8 mouse cellular contexts compared by ENCODE assay signal in the genomic region with DNA sequence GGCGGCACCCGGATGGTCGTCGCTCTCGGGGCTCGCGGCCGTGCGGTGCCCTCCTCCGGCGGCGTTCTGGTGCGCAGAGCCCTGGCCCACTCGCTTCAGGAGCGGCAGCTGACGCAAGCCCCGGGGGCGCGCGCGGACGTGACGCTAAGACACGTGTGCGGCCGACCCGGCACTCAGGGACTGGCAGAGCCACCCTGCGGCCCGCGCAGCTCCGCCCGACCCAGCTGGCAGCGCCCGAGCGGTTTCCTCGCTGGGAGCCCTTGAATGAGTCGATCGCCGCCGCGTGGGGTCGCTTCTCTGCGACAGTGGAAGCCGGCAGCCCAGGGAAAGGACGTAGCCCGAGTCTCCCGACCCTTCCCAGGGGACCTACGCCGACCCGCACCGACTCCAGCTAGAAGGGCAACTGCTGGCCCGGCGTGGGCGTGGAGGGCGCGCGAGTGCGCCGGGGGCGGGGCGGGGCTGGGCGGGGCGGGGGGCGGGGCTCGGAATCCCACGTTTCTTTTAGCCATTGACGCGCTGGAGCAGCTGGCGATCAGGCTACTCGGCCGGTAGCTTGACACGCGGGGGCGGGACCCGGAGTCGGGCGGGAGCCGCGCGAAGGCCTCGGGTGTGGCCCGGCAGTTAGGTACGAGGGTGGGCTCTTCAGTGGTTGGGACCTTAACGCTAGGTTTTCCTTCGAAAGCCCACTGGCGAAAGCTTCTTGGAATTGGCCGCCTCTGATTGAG. TPM values are rescaled to one million over a fixed set of nuclear protein-coding genes. Genes with fewer than 3 reads are reported as not detected.
DNase-seq lines count a peak whose midpoint lies in the region; ATAC-seq lines count a peak whose summit lies in the region.

A gene (minus strand): TSS at position 404 of the 725 bp plus-strand sequence.

- ATAC-seq in hindbrain, embryonic 14.5 days (ENCODE audit: low FRiP score): peak; percentile 97

- peak within 1 kb of the TSS; percentile 90 for H3K27ac ChIP-seq in hindbrain, embryonic 14.5 days

- peaks cover 14% of the 10 kb centered on the region for H3K4me1 ChIP-seq in hindbrain, embryonic 14.5 days (replicated peaks; ENCODE audit: control insufficient read depth, insufficient read depth, low read length)

- peak within 1 kb of the TSS; percentile 91 for H3K4me2 ChIP-seq in hindbrain, embryonic 14.5 days (replicated peaks)

- H3K4me3 ChIP-seq in hindbrain, embryonic 14.5 days (replicated peaks; ENCODE audit: low read length): peak within 1 kb of the TSS; percentile 93

- no peaks in the 10 kb centered on the region for H3K27me3 ChIP-seq in hindbrain, embryonic 14.5 days (ENCODE audit: control insufficient read depth, insufficient read depth, low read length)

- H3K9ac ChIP-seq in hindbrain, embryonic 14.5 days: peak within 1 kb of the TSS; percentile 93

- no peaks in the 10 kb centered on the region; the same call in 1 of the 2 replicates for H3K36me3 ChIP-seq in hindbrain, embryonic 14.5 days (replicated peaks; ENCODE audit: control insufficient read depth, insufficient read depth)

- H3K9me3 ChIP-seq in hindbrain, embryonic 14.5 days (ENCODE audit: control insufficient read depth, low read length): no peaks in the 10 kb centered on the region

- peak; percentile 94 for DNase-seq in T-cell, adult 2 months (ENCODE audit: low spot score)
- DNase-seq in cerebellum, postnatal 36 days: peak; percentile 91 to 93
- peak; percentile 93 to 96 for DNase-seq in frontal cortex, postnatal 36 days (ENCODE audit: low spot score in 2 of 2)
- peak; percentile 91 for DNase-seq in hindbrain, embryonic 14.5 days (ENCODE audit: low spot score)
- peak; percentile 92 to 94 for DNase-seq in layer of hippocampus, postnatal 36 days
- DNase-seq in lung, postnatal 25 days (ENCODE audit: low spot score): peak; percentile 93
- peak; percentile 77 for DNase-seq in retina, adult 2 months (ENCODE audit: low read depth, low spot score)
- DNase-seq in thymus, postnatal 25 days: peak; percentile 91

- under 1% methylated on average over 87 of the region's 87 CpGs for WGBS in hindbrain, embryonic 14.5 days

RNA-seq across cellular contexts. Expression of the gene that starts here (rescaled TPM):
- 16.3 and 17.3 TPM in 2 replicates for polyA plus RNA-seq in hindbrain, embryonic 14.5 days (2014; fragmentation: Nextera tagmentation; extraction: Ambion mirVana)
- 10 to 100 TPM; 18.0 to 20.7 TPM for total RNA-seq in layer of hippocampus, postnatal 36 days (2021)

Comparison
In these comparisons a context has a peak if more than half of its experiments do, and no peak if none do; other contexts are left out.
1. Peak in every context shown above with its lines: DNase-seq, ATAC-seq, H3K4me3 ChIP-seq and H3K27ac ChIP-seq.